Mouse (Mus musculus): Measurements from ENCODE around the gene Casr.

- TF ChIP-seq POLR2A (IDR thresholded peaks at IDR 0.05; ENCODE audit: low read depth, low read length) (no peak), CTCF (IDR thresholded peaks at IDR 0.05; ENCODE audit: extremely low read depth, insufficient read length, insufficient replicate concordance, low read depth, low read length) (peak; percentile 51; the same call in 1 of the 2 replicates)
Measured at GRCm38 (mm10) chr16:36553624-36554023, 8.3 kb downstream of the Casr start.

Data from small intestine, adult 2 months (tissue).